Mouse (Mus musculus) hematopoietic stem cell, adult 5-6 weeks (primary cell): ENCODE results near the gene Prkca. TPM values are rescaled to one million over a fixed set of nuclear protein-coding genes. Genes with fewer than 3 reads are reported as not detected.

Experiments
- ATAC-seq, 2 experiments: fragments of 125-278 bp in 1 of 2; replicated peaks in 1 of 2; 2 replicates each; pipeline ENCODE4 v1.8.0; 2016 to 2017; ENCODE audit warnings: inconsistent platforms in 2 of 2, mild to moderate bottlenecking in 2 of 2, moderate number of reproducible peaks in 2 of 2, low read depth in 1 of 2, moderate TSS enrichment in 1 of 2; ENCODE audit not compliant: low FRiP score in 2 of 2, poor library complexity in 2 of 2, severe bottlenecking in 2 of 2, insufficient read depth in 1 of 2, low TSS enrichment in 1 of 2
- total RNA-seq: library from RNA; stranded (forward); fragments of 172-1452, 232-1000 nt; gene quantifications from 2 replicates; pipeline ENCODE4 v1.2.3, GENCODE M21; 2017

Prkca gene
- total RNA-seq = 10.8 and 13.7 TPM in 2 replicates

DNA sequence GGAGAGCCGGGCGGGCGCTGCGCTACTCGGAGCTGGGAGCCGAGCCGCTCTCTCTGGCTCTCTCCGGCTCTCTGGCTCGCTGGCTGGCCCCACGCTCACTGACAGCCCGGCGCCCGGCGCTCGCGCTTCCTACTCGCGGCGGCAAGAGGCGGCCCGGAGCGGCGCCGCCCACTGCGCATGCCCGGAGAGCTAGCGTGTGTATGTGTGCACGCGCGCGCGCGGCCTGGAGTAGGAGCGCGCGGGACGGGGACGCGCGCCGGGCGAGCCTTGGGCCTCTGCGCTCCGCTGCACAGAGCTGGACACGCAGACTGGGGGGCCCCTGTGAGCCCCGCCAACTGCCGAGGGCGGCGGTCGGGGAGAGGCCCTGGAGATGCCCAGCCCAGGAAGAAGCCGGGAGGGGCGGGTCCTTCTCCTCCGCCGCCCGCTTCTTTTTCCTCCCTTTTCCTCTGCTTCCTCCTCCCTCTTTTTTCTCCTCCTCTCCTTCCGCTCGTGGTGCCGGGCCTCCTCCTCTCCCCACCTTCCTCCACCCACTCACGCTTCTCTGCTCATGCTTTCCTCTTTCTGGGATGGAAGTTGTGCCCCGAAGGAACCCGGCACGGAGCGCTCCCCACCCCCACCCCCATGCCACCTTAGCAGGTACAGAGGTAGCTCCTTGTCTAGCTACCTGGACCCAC lies at the start of gene Prkca:
Gene Prkca, minus strand, starts transcription at position 140 of the 674 bp plus-strand sequence.
- peak; percentile 57 to 63 for ATAC-seq

DNA sequence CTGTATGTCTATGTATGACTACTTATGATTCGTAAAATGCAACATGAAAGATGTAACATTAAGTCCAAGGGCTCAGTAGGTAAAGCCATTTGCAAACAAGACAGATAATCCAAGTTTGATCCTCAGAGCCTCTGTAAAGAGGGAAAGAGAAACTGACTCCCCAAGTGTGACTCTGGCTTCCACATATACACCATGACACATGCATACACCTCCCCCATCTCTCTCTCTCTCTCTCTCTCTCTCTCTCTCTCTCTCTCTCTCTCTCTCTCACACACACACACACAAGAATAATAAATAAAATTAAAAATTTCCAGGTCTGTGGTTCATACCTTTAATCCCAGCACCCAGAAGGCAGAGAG lies 41.9 kb upstream of the Prkca start:
- no peak for ATAC-seq

- ATAC-seq = no peak
These were observed 41.4 kb upstream of the Prkca start for GRCm38 (mm10) chr11:108384920-108385665.

DNA sequence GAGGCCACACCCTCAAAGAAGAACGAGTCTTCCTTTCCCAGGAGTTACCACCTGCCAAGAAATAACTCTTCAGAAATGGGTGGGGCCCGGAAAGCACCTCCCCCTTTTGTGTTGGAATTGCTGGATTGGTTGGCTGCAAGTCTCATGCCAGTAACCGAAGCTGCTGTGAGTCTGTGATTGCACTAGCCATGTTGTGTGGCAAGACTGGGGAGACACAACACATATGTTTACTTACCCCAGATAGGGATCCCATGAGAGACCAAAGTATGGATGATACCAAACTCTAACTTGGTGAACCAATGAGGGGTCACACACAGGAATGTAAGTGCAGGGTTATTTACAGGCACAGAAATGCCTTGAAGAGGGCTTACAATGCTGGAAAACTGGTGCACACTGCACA lies 38.9 kb upstream of the Prkca start:
- ATAC-seq = no peak

DNA sequence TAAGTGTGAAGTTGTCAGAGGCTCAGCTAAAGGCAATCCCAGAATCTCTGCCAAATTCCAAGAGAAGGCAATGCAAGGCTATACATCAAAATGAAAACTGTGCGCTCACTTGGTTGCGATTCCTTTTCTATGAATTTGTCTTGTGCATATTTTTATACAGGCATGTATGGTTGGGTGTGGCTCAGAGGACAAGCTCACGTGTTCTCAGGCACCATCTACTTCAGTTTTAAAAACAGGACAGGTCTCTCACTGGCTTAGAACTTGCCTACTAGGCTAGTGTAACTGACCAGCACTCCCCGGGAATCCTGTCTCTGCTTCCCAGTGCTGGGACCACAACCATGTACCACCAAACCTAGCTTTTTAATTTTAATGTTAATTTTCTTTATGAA lies 34.6 kb upstream of the Prkca start:
- ATAC-seq = no peak

GRCm38 (mm10) chr11:108377680-108378362 lies 34.1 kb upstream of the Prkca start:
- peak; percentile 84 to 90 for ATAC-seq

GRCm38 (mm10) chr11:108376815-108377214 lies 33.1 kb upstream of the Prkca start:
- ATAC-seq = no peak

- peak; percentile 60 to 78 for ATAC-seq
These were observed 23.3 kb upstream of the Prkca start for GRCm38 (mm10) chr11:108367046-108367445.

- ATAC-seq = no peak
These were observed 21.9 kb upstream of the Prkca start for GRCm38 (mm10) chr11:108365600-108365999.

DNA sequence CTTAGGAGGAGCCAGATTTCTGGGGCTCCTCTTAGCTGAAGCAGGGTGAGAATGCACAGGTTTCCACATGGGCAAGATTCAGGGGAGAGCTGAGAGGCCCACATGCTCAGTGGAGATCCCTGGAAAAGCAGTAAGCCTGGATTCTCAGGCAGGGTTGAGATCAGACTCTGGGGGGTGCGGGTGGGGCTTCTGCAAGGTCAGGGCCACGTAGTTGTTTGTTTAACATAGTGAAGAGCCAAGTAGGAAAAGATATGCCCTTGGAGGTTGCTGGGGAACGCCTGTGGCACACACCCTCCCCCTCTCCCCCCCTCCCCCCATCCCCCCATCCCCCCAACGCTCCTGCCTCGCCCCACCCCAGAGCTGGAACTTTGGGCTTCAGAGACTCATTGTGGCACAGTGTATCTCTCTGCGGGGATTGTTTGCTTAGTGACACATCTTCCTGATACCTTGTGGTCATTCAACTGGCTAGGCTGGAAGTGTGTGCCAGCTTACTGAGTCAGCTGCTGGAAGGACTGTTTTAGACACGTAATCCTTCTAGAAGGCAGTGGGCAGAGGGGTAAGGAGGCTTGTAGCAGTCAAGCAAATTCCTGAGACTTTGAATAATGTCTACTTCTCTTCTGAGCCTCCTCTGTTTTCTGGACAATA lies 21.3 kb upstream of the Prkca start:
- no peak for ATAC-seq

DNA sequence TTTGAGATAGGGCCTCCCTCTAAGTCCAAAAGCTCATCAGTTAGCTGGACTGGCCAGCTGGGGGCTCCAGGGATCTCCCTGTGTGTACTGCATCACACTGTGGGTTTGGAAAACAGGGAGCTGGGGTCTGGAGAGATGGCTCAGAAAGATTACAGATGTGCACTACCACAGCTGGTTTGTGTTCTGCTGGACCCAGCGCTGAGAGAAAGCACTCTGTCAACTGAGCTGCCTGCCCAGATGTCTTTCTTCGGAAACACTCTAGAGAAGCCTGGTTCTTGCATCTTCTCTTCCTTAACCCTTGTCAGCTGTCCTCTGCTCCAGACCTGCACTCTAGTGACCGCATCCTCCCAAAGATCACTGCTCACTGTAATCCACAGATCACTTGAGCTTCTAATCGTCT lies 20.3 kb upstream of the Prkca start:
- no peak for ATAC-seq

DNA sequence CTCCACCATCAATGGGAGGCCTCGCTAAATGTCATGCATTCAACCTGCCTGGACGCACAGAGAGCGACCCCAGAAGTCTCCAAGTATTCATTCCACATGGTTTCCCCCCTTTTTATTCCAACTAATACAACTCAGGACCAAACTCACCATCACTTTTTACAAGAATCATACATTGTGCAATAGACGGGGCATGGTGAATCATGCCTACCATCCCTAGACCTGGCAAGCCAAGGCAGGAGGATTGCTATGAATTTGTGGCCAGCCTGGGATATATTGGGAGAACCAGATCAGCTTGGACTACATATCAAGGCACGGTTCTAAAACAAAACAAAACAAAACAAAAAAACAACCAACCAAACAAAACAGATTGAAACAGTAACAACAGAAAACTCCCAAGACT lies 19.2 kb upstream of the Prkca start:
- ATAC-seq = no peak

DNA sequence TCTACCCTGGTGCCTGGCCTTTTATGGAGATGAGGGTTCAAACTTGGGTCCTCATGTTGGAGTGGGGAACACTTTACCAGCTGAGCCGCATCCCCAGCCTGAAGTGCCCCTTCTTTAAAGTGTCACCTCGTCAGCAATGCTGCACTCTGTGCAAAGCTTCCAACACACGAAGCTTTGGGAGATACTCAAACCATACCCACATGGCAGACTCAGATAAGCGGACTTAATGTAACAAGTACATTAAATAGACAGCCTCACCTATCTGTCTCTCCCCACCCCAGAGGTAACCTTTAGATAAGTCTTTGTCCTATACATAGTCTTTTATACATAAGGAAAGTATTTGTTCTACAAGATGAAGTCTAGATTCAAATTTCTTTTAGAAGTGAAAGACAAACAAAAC lies 17.3 kb upstream of the Prkca start:
- ATAC-seq = no peak

DNA sequence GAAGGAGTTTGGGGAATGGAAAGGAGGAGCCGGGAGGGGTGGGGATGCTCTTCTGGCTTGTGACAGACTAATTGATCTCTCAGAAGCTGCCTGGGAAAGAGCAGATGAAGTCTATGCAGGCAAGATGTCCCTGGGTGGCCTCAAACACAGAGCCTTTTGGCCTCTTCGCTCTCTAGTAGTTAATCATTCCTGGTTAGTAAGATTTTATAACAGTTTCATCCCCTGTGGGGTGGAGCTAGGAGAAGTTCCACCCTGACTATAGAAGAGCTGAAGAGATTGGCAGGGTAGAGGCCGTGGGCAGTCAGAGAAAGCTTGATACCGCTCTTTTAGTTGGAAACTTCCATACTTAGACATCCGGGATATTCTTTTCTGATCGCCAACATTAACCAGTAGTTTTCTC lies 15.2 kb upstream of the Prkca start:
- ATAC-seq = no peak

- no peak for ATAC-seq
These were observed 12.3 kb upstream of the Prkca start for GRCm38 (mm10) chr11:108356020-108356419.

GRCm38 (mm10) chr11:108352842-108353388 lies 9.2 kb upstream of the Prkca start:
- ATAC-seq = no peak

GRCm38 (mm10) chr11:108350799-108351198 lies 7.1 kb upstream of the Prkca start:
- ATAC-seq = peak; percentile 89 to 93

GRCm38 (mm10) chr11:108345321-108345720 lies 1.6 kb upstream of the Prkca start:
- no peak for ATAC-seq
